Mouse (Mus musculus) liver, postnatal 0 days (tissue): ENCODE results near the gene Defb10.
"Not testable (repeated sequence)": the region's sequence is repeated elsewhere in the genome, so short reads cannot be mapped to it uniquely, and the experiment has no call there.

Source experiments
- CTCF ChIP-seq: sonication (generic); IDR thresholded peaks from 2 replicates; pipeline ENCODE4 v1.5.1; 2016; ENCODE audit warnings: antibody characterized with exemption, low read depth
- EP300 ChIP-seq: IDR thresholded peaks from 2 replicates; pipeline ENCODE4 v1.6.1; 2016; ENCODE audit warnings: antibody characterized with exemption, low read depth, mild to moderate bottlenecking

- not testable (repeated sequence) for TF ChIP-seq CTCF, EP300
Observed at GRCm38 (mm10) chr8:21906290-21906689, 47.6 kb downstream of the Defb10 start, which contains the start of gene Defb11.
